ENCODE assay signal across 7 mouse cellular contexts in genomic region chr16:36944895-36945424, GRCm38 (mm10). TPM values are rescaled to one million over a fixed set of nuclear protein-coding genes. Genes with fewer than 3 reads are reported as not detected.
DNase-seq lines count a peak whose midpoint lies in the region; ATAC-seq and TF ChIP-seq lines count a peak whose summit lies in the region.

No protein-coding gene starts in this region.

- 0 out of 2 replicates have a peak overlapping the region, but pooled peaks have one; percentile 17 for H3K4me2 ChIP-seq in forebrain, postnatal 0 days (ENCODE audit: low read depth)
- H3K4me2 ChIP-seq in kidney, postnatal 0 days (ENCODE audit: low read length), result no peak overlapping the region
- H3K4me2 ChIP-seq in stomach, postnatal 0 days (replicated peaks; ENCODE audit: low read depth), result no peak overlapping the region

- peak; percentile 67 for ATAC-seq in forebrain, postnatal 0 days
- ATAC-seq in kidney, postnatal 0 days (replicated peaks; ENCODE audit: low FRiP score, low read depth), result no peak
- no peak for ATAC-seq in stomach, postnatal 0 days (ENCODE audit: low FRiP score, low TSS enrichment)

- no peak overlapping the region for H3K4me3 ChIP-seq in forebrain, postnatal 0 days (ENCODE audit: low read depth, low read length)
- no peak overlapping the region for H3K4me3 ChIP-seq in kidney, postnatal 0 days (replicated peaks; ENCODE audit: low read depth, low read length)
- H3K4me3 ChIP-seq in stomach, postnatal 0 days (ENCODE audit: low read depth, low read length), result no peak overlapping the region

- no peaks in the 10 kb centered on the region for H3K4me1 ChIP-seq in forebrain, postnatal 0 days (ENCODE audit: insufficient read depth)
- no peaks in the 10 kb centered on the region for H3K4me1 ChIP-seq in kidney, postnatal 0 days (replicated peaks; ENCODE audit: insufficient read depth, low read length)
- H3K4me1 ChIP-seq in stomach, postnatal 0 days (replicated peaks; ENCODE audit: control insufficient read depth, insufficient read depth), result no peaks in the 10 kb centered on the region

- no peaks in the 10 kb centered on the region for H3K9me3 ChIP-seq in forebrain, postnatal 0 days (ENCODE audit: low read length)
- H3K9me3 ChIP-seq in kidney, postnatal 0 days (replicated peaks; ENCODE audit: low read length), result no peaks in the 10 kb centered on the region
- no peaks in the 10 kb centered on the region for H3K9me3 ChIP-seq in stomach, postnatal 0 days (ENCODE audit: control insufficient read depth, low read length)

- no peak overlapping the region for H3K9ac ChIP-seq in forebrain, postnatal 0 days
- no peak overlapping the region for H3K9ac ChIP-seq in kidney, postnatal 0 days (ENCODE audit: low read depth, low read length)
- H3K9ac ChIP-seq in stomach, postnatal 0 days (ENCODE audit: low read length), result no peak overlapping the region

- peak; percentile 31 for DNase-seq in R1 (ENCODE audit: low read depth, low spot score)
- DNase-seq in brain, embryonic 14.5 days (ENCODE audit: low read depth), result peak; percentile 49
- no peak for DNase-seq in forebrain, postnatal 0 days
- DNase-seq in kidney, postnatal 0 days (ENCODE audit: low spot score), result no peak
- DNase-seq in stomach, postnatal 0 days (ENCODE audit: low spot score), result no peak
- DNase-seq in spleen, adult 18-20 months, result no peak
- DNase-seq in frontal cortex, postnatal 10 days (ENCODE audit: low spot score in 2 of 2), result no peak

- 9% methylated on average over 12 of the region's 12 CpGs for WGBS in forebrain, postnatal 0 days
- WGBS in kidney, postnatal 0 days, result 52% methylated on average over 12 of the region's 12 CpGs
- 57% methylated on average over 12 of the region's 12 CpGs for WGBS in stomach, postnatal 0 days

- TF ChIP-seq EP300 in stomach, postnatal 0 days (optimal IDR thresholded peaks at IDR 0.05), result no peak

- no peaks in the 10 kb centered on the region for H3K36me3 ChIP-seq in forebrain, postnatal 0 days (ENCODE audit: insufficient read depth)
- no peaks in the 10 kb centered on the region for H3K36me3 ChIP-seq in kidney, postnatal 0 days (ENCODE audit: insufficient read depth, low read length)
- no peaks in the 10 kb centered on the region for H3K36me3 ChIP-seq in stomach, postnatal 0 days (ENCODE audit: control insufficient read depth, insufficient read depth, low read length)

- no peak overlapping the region for H3K27ac ChIP-seq in forebrain, postnatal 0 days (ENCODE audit: low read depth, low read length)
- H3K27ac ChIP-seq in kidney, postnatal 0 days, result no peak overlapping the region
- H3K27ac ChIP-seq in stomach, postnatal 0 days (replicated peaks), result no peak overlapping the region

- no peak for TF ChIP-seq POLR2A in brain, embryonic 14.5 days (IDR thresholded peaks at IDR 0.05; ENCODE audit: borderline replicate concordance, extremely low read depth, insufficient read depth, insufficient read length, poor library complexity, severe bottlenecking)

- no peaks in the 10 kb centered on the region for H3K27me3 ChIP-seq in forebrain, postnatal 0 days (ENCODE audit: insufficient read depth, low read length)
- H3K27me3 ChIP-seq in kidney, postnatal 0 days (ENCODE audit: insufficient read depth, low read length), result no peaks in the 10 kb centered on the region
- no peaks in the 10 kb centered on the region for H3K27me3 ChIP-seq in stomach, postnatal 0 days (ENCODE audit: control insufficient read depth, insufficient read depth, low read length)

- no peak for TF ChIP-seq CTCF in brain, embryonic 14.5 days (IDR thresholded peaks at IDR 0.05; ENCODE audit: borderline replicate concordance, extremely low read depth, insufficient read depth, insufficient read length)
- no peak for TF ChIP-seq CTCF in forebrain, postnatal 0 days (IDR thresholded peaks at IDR 0.05; ENCODE audit: low read depth)
- TF ChIP-seq CTCF in kidney, postnatal 0 days (IDR thresholded peaks at IDR 0.05; ENCODE audit: low read depth), result peak; percentile 6; the same call in 1 of the 2 replicates
- TF ChIP-seq CTCF in stomach, postnatal 0 days (IDR thresholded peaks at IDR 0.05; ENCODE audit: low read depth), result no peak

RNA-seq across cellular contexts. Expression of gene Hcls1, which starts 10.2 kb away (rescaled TPM):
- 1.7 and 1.9 TPM in 2 replicates for polyA plus RNA-seq in brain, embryonic 14.5 days (2012; rRNA removed)
- 0.92 and 1.8 TPM in 2 replicates for total RNA-seq in forebrain, postnatal 0 days (2014; rRNA removed)
- 2.2 and 2.3 TPM in 2 replicates for polyA plus RNA-seq in forebrain, postnatal 0 days (2015; fragmentation: Nextera tagmentation; extraction: Ambion mirVana)
- polyA plus RNA-seq in kidney, postnatal 0 days (2015; fragmentation: Nextera tagmentation; extraction: Ambion mirVana), result 4.8 and 4.9 TPM in 2 replicates
- 3.0 and 3.7 TPM in 2 replicates for polyA plus RNA-seq in stomach, postnatal 0 days (2015; fragmentation: Nextera tagmentation; extraction: Ambion mirVana)

RNA-seq across cellular contexts. Expression of gene Fbxo40, which starts 45.3 kb away (rescaled TPM):
- polyA plus RNA-seq in brain, embryonic 14.5 days (2012; rRNA removed), result 0.03 and 0.25 TPM in 2 replicates
- 0.85 and 2.9 TPM in 2 replicates for total RNA-seq in forebrain, postnatal 0 days (2014; rRNA removed)
- polyA plus RNA-seq in forebrain, postnatal 0 days (2015; fragmentation: Nextera tagmentation; extraction: Ambion mirVana), result 0.10 and 0.13 TPM in 2 replicates
- 1.6 and 1.8 TPM in 2 replicates for polyA plus RNA-seq in kidney, postnatal 0 days (2015; fragmentation: Nextera tagmentation; extraction: Ambion mirVana)
- polyA plus RNA-seq in stomach, postnatal 0 days (2015; fragmentation: Nextera tagmentation; extraction: Ambion mirVana), result 0.07 TPM in 1 of 2 replicates, not detected in the other

Comparison
In these comparisons a context has a peak if more than half of its experiments do, and no peak if none do; other contexts are left out.
1. DNase-seq: peak in R1 (single experiment) and brain, embryonic 14.5 days (single experiment); none in forebrain, postnatal 0 days (single experiment), kidney, postnatal 0 days (single experiment), stomach, postnatal 0 days (single experiment), spleen, adult 18-20 months (0 of 2) and frontal cortex, postnatal 10 days (0 of 2).